Mouse (Mus musculus) layer of hippocampus, adult 2 months (tissue): Measurements from ENCODE around the gene 1700010B08Rik. TPM values are rescaled to one million over a fixed set of nuclear protein-coding genes. Genes with fewer than 3 reads are reported as not detected.
"Not testable (repeated sequence)": the region's sequence is repeated elsewhere in the genome, so short reads cannot be mapped to it uniquely, and the experiment has no call there.

Experiments
- DNase-seq, 2 experiments: peaks; one replicate each; pipeline ENCODE4 v3.0.0; 2022; ENCODE audit warnings: low spot score in 2 of 2
- H3K27ac ChIP-seq: fragments of 200-600 bp; 2 replicates; pipeline ENCODE4 v1.8.1; 2022
- H3K4me3 ChIP-seq: fragments of 200-600 bp; 2 replicates; pipeline ENCODE4 v1.8.1; 2022; ENCODE audit warnings: mild to moderate bottlenecking
- CTCF ChIP-seq: fragments of 200-600 bp; conservative IDR thresholded peaks from 2 replicates; pipeline ENCODE4 v1.8.1; 2022; ENCODE audit warnings: antibody characterized with exemption, mild to moderate bottlenecking, moderate library complexity
- long read RNA-seq, 2 experiments: library from polyadenylated mRNA; stranded (forward); transcript quantifications; one replicate each; pipeline ENCODE4 v2.0.0; 2021; ENCODE audit warnings: borderline mapping rate in 2 of 2
- total RNA-seq, 2 experiments: library from RNA; stranded (reverse); gene quantifications; 2 replicates each; pipeline ENCODE4 v1.2.3; 2021

The 1700010B08Rik gene
- not detected for total RNA-seq
- long read RNA-seq, experiment 1 = 0 reads
- long read RNA-seq, experiment 2 = 0 reads

DNA sequence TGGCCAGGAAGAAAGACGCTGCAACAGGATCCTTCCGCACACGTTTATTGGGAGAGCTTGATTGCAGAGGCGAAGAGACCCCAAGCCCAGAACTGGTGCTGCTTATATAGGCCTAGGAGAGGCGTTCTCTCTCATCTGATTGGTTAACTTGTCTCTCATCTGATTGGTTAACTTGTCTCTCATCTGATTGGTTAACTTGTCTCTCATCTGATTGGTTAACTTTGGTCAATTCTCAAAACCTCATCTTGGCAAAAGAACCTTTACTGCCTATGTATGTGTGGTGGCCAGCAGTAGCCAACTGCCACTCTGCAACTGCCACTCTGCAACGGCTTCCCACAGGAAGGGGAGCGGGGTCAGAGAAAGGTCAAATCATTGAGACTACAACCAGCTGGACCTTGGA, at the start of gene 1700010B08Rik:
TSS of gene 1700010B08Rik (plus strand) at position 301 of the 400 bp plus-strand sequence.
- not testable (repeated sequence) for H3K27ac ChIP-seq, DNase-seq

GRCm38 (mm10) chr2:173672328-173672896, 46.8 kb upstream of the 1700010B08Rik start:
- no peak for DNase-seq
- no peak overlapping the region for H3K27ac ChIP-seq
- TF ChIP-seq CTCF = no peak
- H3K4me3 ChIP-seq = no peak overlapping the region

More for the DNA sequence above, at the start of gene 1700010B08Rik:
- H3K4me3 ChIP-seq = not testable (repeated sequence)

DNA sequence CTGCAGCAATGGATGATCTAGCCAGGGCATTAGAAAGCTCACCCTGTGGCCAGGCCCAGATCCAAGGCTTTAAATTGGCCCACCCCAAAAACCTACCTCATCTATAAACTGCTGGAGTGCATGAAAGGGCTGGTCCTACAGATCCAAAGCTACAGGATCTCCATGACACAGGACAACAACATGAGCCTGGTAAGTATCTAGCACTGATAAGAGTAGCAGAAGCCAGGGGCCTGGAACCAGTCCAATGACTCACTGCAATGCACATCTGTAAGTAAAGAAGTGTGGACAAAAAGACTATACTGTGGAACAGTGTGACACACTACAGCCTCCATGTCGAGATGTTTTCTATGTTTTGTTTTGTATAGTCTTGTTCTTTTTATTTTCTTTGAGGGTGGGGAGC, 45.7 kb upstream of the 1700010B08Rik start:
- no peak overlapping the region for H3K4me3 ChIP-seq
- TF ChIP-seq CTCF = no peak
- no peak overlapping the region for H3K27ac ChIP-seq
- no peak for DNase-seq

DNA sequence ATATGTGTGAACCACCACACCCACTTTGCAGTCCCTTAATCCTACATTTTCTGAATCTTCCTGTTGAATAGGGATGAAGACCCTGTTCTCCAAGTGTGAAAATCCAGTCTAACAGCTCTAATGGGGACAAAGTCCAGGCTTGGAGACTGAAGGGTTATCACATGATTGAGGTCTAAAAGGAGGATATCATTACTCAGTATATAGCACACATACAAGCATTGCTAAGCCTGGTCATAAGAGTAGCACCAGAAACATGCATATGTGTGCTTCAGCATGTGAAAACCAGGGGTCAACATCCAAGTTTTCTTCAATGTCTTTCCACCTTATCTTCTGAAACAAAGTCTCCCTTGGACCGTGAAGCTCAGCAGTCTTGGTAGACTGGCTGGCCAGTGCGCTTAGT, 40.6 kb upstream of the 1700010B08Rik start:
- no peak for TF ChIP-seq CTCF
- DNase-seq = no peak
- no peak overlapping the region for H3K27ac ChIP-seq
- H3K4me3 ChIP-seq = no peak overlapping the region

DNA sequence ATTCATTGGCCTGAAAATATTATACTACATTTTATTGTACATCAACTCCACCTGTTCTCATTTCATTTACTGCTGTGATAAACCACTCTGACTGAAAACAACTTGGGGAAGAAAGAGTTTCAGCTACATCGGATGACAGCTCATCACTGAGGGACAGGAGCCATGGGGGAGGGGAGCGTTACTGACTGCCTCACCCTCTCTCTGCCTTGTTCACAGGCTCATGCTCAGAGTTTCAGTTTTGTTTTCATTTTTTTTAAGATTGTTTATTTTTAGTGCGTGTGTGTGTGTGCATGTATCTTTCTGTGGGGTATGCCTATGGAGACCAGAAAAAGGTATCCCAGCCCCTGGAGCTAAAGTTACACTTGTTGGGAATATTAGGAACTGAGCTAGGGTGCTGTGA, 40.0 kb upstream of the 1700010B08Rik start:
- TF ChIP-seq CTCF = no peak

GRCm38 (mm10) chr2:173680153-173680552, 39.1 kb upstream of the 1700010B08Rik start:
- TF ChIP-seq CTCF = no peak
- no peak for DNase-seq
- H3K4me3 ChIP-seq = no peak overlapping the region
- no peak overlapping the region for H3K27ac ChIP-seq

More for the DNA sequence above, 40.0 kb upstream of the 1700010B08Rik start:
- DNase-seq = no peak
- no peak overlapping the region for H3K4me3 ChIP-seq
- H3K27ac ChIP-seq = no peak overlapping the region

GRCm38 (mm10) chr2:173682773-173683172, 36.4 kb upstream of the 1700010B08Rik start:
- H3K27ac ChIP-seq = no peak overlapping the region
- no peak overlapping the region for H3K4me3 ChIP-seq
- no peak for TF ChIP-seq CTCF
- DNase-seq = no peak

DNA sequence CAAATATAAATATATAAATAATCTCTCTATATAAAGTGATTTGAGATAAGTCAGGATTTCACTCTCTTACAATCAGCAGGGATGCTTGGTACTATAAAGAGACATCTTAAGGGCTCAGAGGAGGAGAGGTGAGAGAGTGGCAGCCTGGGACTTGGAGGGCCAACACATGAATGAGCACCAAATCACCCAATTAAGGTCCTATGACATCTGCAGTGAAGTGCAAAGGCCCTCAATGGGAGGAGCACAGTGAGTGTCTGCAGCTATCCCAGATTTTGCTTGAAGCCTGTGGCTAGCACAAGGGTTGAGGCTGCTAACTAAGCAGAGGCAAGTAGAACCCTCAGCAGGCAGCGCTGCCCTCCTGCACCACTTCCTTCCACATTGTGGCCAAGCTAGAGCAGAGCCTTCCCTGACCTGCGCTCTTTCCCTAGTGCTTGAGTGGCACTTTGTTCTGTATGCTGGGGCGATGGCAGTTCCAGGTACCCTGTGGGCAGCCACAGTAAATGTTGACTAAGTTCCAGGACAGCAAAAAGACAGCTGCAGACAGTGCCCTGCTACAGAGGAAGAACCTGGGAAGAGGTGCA, 33.3 kb upstream of the 1700010B08Rik start:
- TF ChIP-seq CTCF = no peak
- DNase-seq = no peak
- H3K4me3 ChIP-seq = no peak overlapping the region
- H3K27ac ChIP-seq = no peak overlapping the region

DNA sequence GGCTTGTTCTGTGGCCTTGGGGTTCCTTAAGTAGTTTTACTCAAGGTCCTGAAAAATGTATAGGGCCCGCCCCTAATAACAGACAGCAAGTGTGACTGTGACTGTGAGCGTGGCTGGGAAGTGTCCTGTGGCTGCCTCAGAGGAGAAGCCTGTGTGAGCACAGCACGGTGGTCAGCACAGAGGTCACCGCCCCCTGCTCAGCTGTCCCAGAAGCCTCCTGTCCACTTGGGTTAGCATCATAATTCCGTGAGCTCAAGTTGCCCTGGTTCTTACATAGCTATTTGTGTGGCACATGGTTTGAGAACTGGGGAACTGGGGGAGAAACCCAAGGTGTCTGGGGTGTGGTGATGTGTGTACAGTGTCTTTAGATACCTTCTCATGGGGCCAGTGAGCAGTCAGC, 31.9 kb upstream of the 1700010B08Rik start:
- H3K27ac ChIP-seq = no peak overlapping the region
- TF ChIP-seq CTCF = no peak
- DNase-seq = no peak
- H3K4me3 ChIP-seq = no peak overlapping the region

GRCm38 (mm10) chr2:173689835-173690234, 29.4 kb upstream of the 1700010B08Rik start:
- DNase-seq = no peak
- no peak for TF ChIP-seq CTCF
- no peak overlapping the region for H3K4me3 ChIP-seq
- no peak overlapping the region for H3K27ac ChIP-seq

GRCm38 (mm10) chr2:173691748-173692147, 27.5 kb upstream of the 1700010B08Rik start:
- no peak for DNase-seq
- H3K27ac ChIP-seq = no peak overlapping the region

DNA sequence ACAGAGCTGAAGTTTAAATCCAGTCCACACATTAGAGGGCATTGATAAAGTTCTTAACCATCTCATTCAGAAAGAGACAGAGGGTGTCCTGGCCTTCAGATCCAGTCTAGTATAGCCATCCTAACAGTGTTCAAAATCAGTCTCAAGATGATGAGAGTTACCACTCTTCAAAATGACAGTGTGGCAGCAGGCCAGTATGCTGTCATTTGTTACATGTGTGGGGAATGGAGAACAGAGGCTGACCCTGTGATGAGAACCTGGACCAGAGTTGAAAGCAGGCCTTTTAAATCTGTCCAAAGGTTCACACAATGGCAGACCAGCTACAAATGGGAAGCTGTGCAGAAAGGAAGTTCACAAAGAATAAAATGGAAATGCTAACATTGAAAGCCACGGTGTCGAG, 26.5 kb upstream of the 1700010B08Rik start:
- H3K4me3 ChIP-seq = no peak overlapping the region
- TF ChIP-seq CTCF = no peak
- no peak for DNase-seq
- H3K27ac ChIP-seq = no peak overlapping the region

More at GRCm38 (mm10) chr2:173691748-173692147, 27.5 kb upstream of the 1700010B08Rik start:
- no peak for TF ChIP-seq CTCF
- H3K4me3 ChIP-seq = no peak overlapping the region

DNA sequence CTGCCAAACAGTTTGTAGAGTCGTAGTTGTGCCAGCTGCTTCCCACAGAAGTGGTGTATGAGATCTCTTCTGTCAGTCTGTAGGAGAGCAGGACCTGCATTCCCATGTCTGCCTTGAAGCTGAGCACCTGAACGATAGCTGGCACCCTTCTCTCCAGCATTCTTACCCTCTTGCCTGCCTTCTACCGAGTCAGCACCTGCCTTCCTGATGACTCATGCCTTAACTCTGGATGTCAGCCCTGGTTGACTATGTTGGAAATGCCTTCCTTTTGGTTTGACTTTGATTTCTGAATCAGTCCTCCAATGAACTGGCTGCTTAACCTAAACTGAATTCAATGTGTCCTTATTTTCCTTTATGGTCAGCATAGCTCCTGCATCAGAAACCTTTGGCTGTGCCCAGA, 20.4 kb upstream of the 1700010B08Rik start:
- no peak for DNase-seq

More for the DNA sequence above, 20.4 kb upstream of the 1700010B08Rik start:
- no peak overlapping the region for H3K27ac ChIP-seq
- H3K4me3 ChIP-seq = no peak overlapping the region
- TF ChIP-seq CTCF = no peak
